Mouse (Mus musculus) forebrain, embryonic 11.5 days (tissue): ENCODE measurements around the gene Muc20. TPM values are rescaled to one million over a fixed set of nuclear protein-coding genes. Genes with fewer than 3 reads are reported as not detected.

ENCODE experiments used
- ATAC-seq: fragments of 200-750 bp; cut with Nextera tagmentation; replicated peaks from 2 replicates; pipeline ENCODE4 v1.8.0; 2017; ENCODE audit warnings: moderate TSS enrichment; ENCODE audit not compliant: low FRiP score
- DNase-seq: peaks from one replicate; pipeline ENCODE4 v3.0.0-alpha.2; 2017; ENCODE audit warnings: low spot score
- H3K27ac ChIP-seq: fragments of 300-500 bp; sonication (generic); 2 replicates; pipeline ENCODE4 v1.5.1; 2014; ENCODE audit warnings: low read depth, low read length
- H3K27me3 ChIP-seq: fragments of 300-500 bp; sonication (generic); 2 replicates; pipeline ENCODE4 v1.6.1; 2014; ENCODE audit warnings: mild to moderate bottlenecking, low read length, mixed read lengths; ENCODE audit not compliant: control insufficient read depth, insufficient read depth
- H3K36me3 ChIP-seq: fragments of 300-500 bp; sonication (generic); 2 replicates; pipeline ENCODE4 v1.6.1; 2014; ENCODE audit warnings: mild to moderate bottlenecking, low read length, moderate library complexity, mixed read lengths; ENCODE audit not compliant: control insufficient read depth, insufficient read depth
- H3K4me1 ChIP-seq: fragments of 300-500 bp; sonication (generic); replicated peaks from 2 replicates; pipeline ENCODE4 v1.6.1; 2014; ENCODE audit warnings: low read length, mixed read lengths; ENCODE audit not compliant: control insufficient read depth, insufficient read depth
- H3K4me2 ChIP-seq: fragments of 300-500 bp; sonication (generic); 2 replicates; pipeline ENCODE4 v1.6.1; 2014; ENCODE audit warnings: low read depth, mild to moderate bottlenecking, low read length, moderate library complexity, mixed read lengths; ENCODE audit not compliant: severe bottlenecking
- H3K4me3 ChIP-seq: fragments of 300-500 bp; sonication (generic); 2 replicates; pipeline ENCODE4 v1.5.1; 2014; ENCODE audit warnings: low read depth, low read length
- H3K9ac ChIP-seq: fragments of 300-500 bp; sonication (generic); 2 replicates; pipeline ENCODE4 v1.6.1; 2014; ENCODE audit warnings: low read length
- H3K9me3 ChIP-seq: fragments of 300-500 bp; sonication (generic); 2 replicates; pipeline ENCODE4 v1.6.1; 2016; ENCODE audit warnings: low read length, mixed read lengths; ENCODE audit not compliant: control insufficient read depth
- WGBS: fragments of 180-500 bp; shearing (Covaris S2); extraction: QIAGEN DNeasy Blood & Tissue Kit; methylation state at CpG from one replicate; pipeline ENCODE4 v1.1.7; 2014; 5-methylcytosine and 5-hydroxymethylcytosine counted together
- polyA plus RNA-seq: library from polyadenylated mRNA; unstranded; fragments of >200 nt; fragmentation: Nextera tagmentation; extraction: Ambion mirVana; gene quantifications from 2 replicates; pipeline ENCODE4 v1.2.1, GENCODE M21; 2014

Muc20 gene
- polyA plus RNA-seq, 1 experiment from 2014 or later: not detected

- Histone ChIP-seq H3K4me3 (no peak overlapping the region), H3K36me3 (no peaks in the 10 kb centered on the region), H3K9ac (no peak overlapping the region), H3K27ac (no peak overlapping the region), H3K4me2 (no peak overlapping the region), H3K4me1 (no peaks in the 10 kb centered on the region), H3K9me3 (no peaks in the 10 kb centered on the region), H3K27me3 (no peaks in the 10 kb centered on the region)
- no peak for ATAC-seq
- DNase-seq: no peak
- WGBS: 87% methylated on average over 2 of the region's 2 CpGs
Measured at GRCm38 (mm10) chr16:32742712-32743111, 54.5 kb downstream of the Muc20 start.

- no peak overlapping the region for H3K9ac ChIP-seq
- no peak for DNase-seq
Measured at GRCm38 (mm10) chr16:32741366-32741765, 55.9 kb downstream of the Muc20 start.

DNA sequence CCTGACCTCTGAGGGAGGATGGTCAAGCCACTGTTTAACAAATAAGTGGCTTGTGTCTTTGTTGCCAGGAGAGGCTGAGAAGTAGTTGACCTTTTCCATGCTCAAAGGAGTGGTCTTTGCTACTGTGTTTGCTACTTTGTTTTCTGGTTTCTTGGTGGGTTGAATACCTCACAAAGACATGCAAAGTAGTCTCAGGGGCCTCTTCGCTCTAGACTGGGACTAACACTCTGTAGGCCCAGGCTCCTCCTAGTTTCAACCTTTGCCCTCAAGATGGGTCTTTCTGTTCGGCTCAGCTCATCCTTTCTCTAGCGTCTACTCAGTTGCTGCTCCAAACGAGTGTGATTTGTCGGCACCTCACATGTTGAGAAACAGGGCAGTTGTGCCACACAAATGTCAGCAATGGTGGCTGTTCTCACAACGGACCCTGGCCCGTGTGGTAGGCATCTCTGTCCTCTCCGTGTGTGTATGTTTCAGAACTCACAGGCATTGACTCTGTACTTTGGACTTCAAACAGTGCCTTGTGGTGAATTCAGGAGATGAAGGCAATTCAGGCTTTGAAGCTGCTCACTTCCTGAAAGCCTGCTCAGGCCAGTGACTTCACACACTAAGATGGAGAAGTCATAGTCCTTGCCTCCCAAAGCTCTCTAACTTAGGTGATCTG, 57.1 kb downstream of the Muc20 start:
- Histone ChIP-seq H3K27ac (no peak overlapping the region), H3K4me3 (no peak overlapping the region), H3K4me1 (no peaks in the 10 kb centered on the region), H3K36me3 (no peaks in the 10 kb centered on the region), H3K27me3 (no peaks in the 10 kb centered on the region), H3K4me2 (no peak overlapping the region), H3K9me3 (no peaks in the 10 kb centered on the region), H3K9ac (no peak overlapping the region)
- ATAC-seq (no peak), DNase-seq (no peak)
- WGBS: 79% methylated on average over 8 of the region's 8 CpGs

More at GRCm38 (mm10) chr16:32741366-32741765, 55.9 kb downstream of the Muc20 start:
- no peak overlapping the region for H3K4me2 ChIP-seq
- no peaks in the 10 kb centered on the region for H3K27me3 ChIP-seq
- no peak overlapping the region for H3K27ac ChIP-seq
- H3K9me3 ChIP-seq: no peaks in the 10 kb centered on the region
- WGBS: 84% methylated on average over 9 of the region's 9 CpGs
- no peak for ATAC-seq
- H3K4me3 ChIP-seq: no peak overlapping the region
- no peaks in the 10 kb centered on the region for H3K36me3 ChIP-seq
- no peaks in the 10 kb centered on the region for H3K4me1 ChIP-seq

DNA sequence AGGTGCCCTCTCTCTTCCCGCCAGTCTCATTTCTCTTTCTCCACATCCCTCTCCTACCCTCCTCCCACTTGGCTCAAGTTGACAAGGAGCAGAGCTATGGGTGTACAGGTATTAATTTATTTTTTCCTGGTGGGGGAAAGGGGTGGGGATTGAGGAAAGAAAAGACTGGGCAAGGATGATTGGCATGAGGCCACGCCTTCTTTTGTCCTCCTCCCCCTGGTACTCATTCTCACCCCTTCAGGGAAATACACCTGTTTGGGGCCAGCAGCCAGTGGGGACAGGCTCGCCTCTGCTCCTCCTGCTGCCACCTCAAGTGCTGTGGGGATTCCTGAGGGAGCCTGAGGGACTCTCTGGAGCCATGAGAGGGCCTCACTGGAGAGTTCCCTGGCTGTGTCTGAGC, 61.2 kb downstream of the Muc20 start:
- Histone ChIP-seq H3K27ac (no peak overlapping the region), H3K27me3 (no peaks in the 10 kb centered on the region), H3K9me3 (no peaks in the 10 kb centered on the region; the same call in 1 of the 2 replicates), H3K4me2 (no peak overlapping the region), H3K4me3 (no peak overlapping the region), H3K9ac (no peak overlapping the region), H3K4me1 (no peaks in the 10 kb centered on the region), H3K36me3 (no peaks in the 10 kb centered on the region)
- WGBS: 48% methylated on average over 3 of the region's 3 CpGs
- ATAC-seq (no peak), DNase-seq (no peak)

- H3K4me3 ChIP-seq: no peak within 1 kb of the TSS
- no peaks in the 10 kb centered on the region; the same call in 1 of the 2 replicates for H3K9me3 ChIP-seq
- no peak within 1 kb of the TSS for H3K9ac ChIP-seq
- H3K4me1 ChIP-seq: no peaks in the 10 kb centered on the region
- H3K36me3 ChIP-seq: no peaks in the 10 kb centered on the region
- no peaks in the 10 kb centered on the region for H3K27me3 ChIP-seq
- H3K27ac ChIP-seq: no peak within 1 kb of the TSS
- DNase-seq: no peak
- H3K4me2 ChIP-seq: no peak within 1 kb of the TSS
- no peak for ATAC-seq
- WGBS: 92% methylated on average over 2 of the region's 2 CpGs
Measured at GRCm38 (mm10) chr16:32735586-32735985, 61.6 kb downstream of the Muc20 start, which contains the start of gene Muc4. Gene Muc4 (plus strand): TSS chr16:32735886.

DNA sequence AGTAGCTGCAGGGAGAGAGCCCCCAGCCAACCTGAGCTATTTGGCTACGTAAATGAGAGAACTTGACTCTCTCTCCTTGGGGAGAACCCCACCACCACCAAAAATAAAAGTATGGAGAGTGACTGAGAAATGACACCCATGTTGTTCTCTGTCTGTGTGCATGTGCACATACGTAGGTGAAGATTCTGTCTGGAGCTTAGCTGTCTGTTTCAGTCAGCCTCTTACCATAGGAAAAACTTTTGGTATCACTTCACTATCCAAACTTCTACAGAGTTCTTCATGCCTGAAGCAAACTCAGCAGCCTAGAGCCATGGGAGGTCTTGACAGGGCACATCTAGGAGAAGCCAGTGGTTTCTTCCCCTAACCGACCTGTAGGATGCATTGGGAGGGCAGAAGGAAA, 64.0 kb downstream of the Muc20 start:
- H3K9me3 ChIP-seq: no peaks in the 10 kb centered on the region; the same call in 1 of the 2 replicates
- no peak for ATAC-seq

DNA sequence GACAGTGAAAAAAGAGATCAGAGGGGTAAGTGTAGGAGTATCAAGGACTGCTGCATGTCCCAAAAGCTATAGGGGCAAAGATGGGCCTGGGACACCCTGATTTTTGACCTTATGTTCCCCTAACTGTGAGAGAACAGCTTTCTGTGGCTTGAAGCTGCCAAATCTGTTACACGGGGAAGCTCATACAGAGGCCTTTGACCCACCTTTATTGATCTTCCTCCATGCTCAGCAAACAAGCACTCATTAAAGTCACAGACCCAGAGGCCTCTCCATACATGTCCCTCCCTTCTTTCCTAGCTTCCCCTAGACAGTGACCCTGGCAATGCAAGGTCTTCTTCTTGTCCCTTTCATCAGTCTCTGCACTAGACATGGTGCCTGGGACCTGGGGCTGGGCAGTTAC, 68.5 kb downstream of the Muc20 start:
- Histone ChIP-seq H3K4me2 (no peak overlapping the region), H3K9me3 (no peaks in the 10 kb centered on the region; the same call in 1 of the 2 replicates), H3K9ac (no peak overlapping the region), H3K4me3 (no peak overlapping the region), H3K4me1 (no peaks in the 10 kb centered on the region), H3K27me3 (no peaks in the 10 kb centered on the region), H3K36me3 (no peaks in the 10 kb centered on the region), H3K27ac (no peak overlapping the region)
- ATAC-seq (no peak), DNase-seq (no peak)
- WGBS: 89% methylated on average over 1 of the region's 1 CpGs

More for the DNA sequence above, 64.0 kb downstream of the Muc20 start:
- DNase-seq: no peak
- 91% methylated on average over 3 of the region's 3 CpGs for WGBS
- no peak overlapping the region for H3K9ac ChIP-seq
- no peaks in the 10 kb centered on the region for H3K27me3 ChIP-seq
- no peaks in the 10 kb centered on the region for H3K36me3 ChIP-seq
- H3K4me1 ChIP-seq: no peaks in the 10 kb centered on the region
- no peak overlapping the region for H3K4me2 ChIP-seq
- no peak overlapping the region for H3K4me3 ChIP-seq
- no peak overlapping the region for H3K27ac ChIP-seq

GRCm38 (mm10) chr16:32728240-32728639, 69.0 kb downstream of the Muc20 start:
- DNase-seq: no peak
- Histone ChIP-seq H3K9me3 (no peaks in the 10 kb centered on the region), H3K4me3 (no peak overlapping the region), H3K27ac (no peak overlapping the region), H3K36me3 (no peaks in the 10 kb centered on the region), H3K27me3 (no peaks in the 10 kb centered on the region), H3K9ac (no peak overlapping the region), H3K4me1 (no peaks in the 10 kb centered on the region), H3K4me2 (no peak overlapping the region)
- no peak for ATAC-seq
